Mouse (Mus musculus) inflammation-experienced regulatory T-cells, adult 6 months (primary cell): ENCODE measurements around the gene Foxo1. TPM values are rescaled to one million over a fixed set of nuclear protein-coding genes. Genes with fewer than 3 reads are reported as not detected.

Experiments
- ATAC-seq: one replicate; pipeline ENCODE4 v1.8.0; 2017
- polyA plus RNA-seq, 3 experiments: library from polyadenylated mRNA; unstranded; fragments of 100-300 nt; shearing (Covaris generic); gene quantifications; one replicate each; pipeline ENCODE4 v1.2.1; 2017

The Foxo1 gene
- polyA plus RNA-seq, result 10 to 100 TPM; 16.2 to 33.9 (median 32.4) TPM

DNA sequence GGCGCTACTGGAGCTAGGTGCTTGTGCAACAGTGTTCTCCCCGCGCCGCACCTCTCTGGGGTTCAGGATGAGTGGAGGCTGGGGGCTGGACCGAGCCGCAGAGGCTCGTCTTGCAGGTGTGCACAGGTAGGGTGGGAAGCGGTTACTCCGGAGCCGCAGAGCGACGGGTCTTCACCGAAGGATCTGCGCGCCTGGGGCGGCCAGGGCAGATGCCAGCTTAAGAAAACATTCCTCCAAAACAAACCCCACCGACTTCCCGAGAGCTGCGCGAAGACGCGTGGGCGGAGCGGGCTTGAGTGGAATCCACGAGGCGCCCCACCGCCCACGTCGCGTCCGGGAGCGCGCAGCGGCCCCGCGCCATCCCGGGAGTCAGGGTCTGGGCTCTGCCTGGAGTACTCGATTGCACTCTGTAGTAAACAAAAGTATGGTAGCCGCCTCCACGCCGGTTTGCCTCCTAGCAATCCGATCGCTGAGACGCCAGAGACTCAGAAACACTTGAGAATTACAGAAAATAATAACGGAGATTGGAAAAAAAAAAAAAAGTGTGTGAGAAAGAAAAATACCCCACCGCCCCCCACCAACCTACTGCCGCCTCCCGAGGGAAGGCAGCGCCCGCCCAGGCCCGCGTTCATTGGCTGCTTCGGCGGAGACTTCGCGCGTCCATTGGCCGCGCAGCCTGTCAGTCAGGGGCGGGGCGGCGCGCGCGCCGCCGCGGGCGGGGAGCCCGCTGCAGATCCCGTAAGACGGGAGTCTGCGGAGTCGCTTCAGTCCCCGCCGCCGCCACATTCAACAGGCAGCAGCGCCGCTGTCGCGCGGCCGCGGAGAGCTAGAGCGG is at the start of gene Foxo1:
TSS of gene Foxo1 (plus strand) at position 685 of the 835 bp plus-strand sequence.
- peak; percentile 70 for ATAC-seq

DNA sequence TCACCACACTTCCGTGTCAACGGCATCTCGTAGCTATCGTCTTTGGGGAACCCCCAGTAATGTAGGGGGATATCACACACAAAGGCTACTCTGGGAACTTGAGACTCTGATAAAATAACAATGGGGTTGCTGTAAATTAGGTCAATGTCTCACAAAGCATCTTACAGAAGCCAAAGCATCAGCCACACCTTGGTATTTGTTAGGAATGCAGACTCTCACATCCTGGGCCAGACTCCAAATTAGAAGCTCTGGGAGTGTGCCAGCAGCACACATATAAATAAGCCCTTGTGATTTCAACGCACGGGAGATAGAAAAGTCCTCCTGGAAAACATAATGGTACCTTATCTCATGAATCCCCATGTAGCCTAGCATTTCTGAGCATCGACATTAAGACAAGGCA is 49.3 kb upstream of the Foxo1 start:
- ATAC-seq, result no peak

GRCm38 (mm10) chr3:52221082-52221481 is 47.1 kb upstream of the Foxo1 start:
- ATAC-seq, result no peak

DNA sequence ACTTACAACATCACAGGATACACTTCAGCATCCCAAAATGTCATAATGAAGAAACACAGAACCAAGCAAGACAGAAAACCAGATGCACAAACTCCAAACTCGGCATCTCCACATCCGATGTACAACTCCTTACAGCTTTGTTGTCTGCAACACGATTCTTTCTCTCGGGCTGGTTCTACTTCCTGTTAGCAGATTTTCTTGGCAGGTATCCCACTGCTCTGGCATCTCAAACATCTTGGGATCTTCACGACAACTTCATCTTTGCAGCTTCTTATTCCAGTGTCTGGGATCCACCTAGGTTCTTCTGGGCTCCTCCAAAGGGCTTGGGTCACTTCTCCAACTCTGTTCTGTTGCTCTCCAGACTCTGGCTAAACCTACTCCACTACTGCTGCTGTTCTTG is 46.2 kb upstream of the Foxo1 start:
- ATAC-seq, result no peak

GRCm38 (mm10) chr3:52236488-52236887 is 31.6 kb upstream of the Foxo1 start:
- ATAC-seq, result no peak

- no peak for ATAC-seq
These were observed 31.0 kb upstream of the Foxo1 start for GRCm38 (mm10) chr3:52237136-52237535.

DNA sequence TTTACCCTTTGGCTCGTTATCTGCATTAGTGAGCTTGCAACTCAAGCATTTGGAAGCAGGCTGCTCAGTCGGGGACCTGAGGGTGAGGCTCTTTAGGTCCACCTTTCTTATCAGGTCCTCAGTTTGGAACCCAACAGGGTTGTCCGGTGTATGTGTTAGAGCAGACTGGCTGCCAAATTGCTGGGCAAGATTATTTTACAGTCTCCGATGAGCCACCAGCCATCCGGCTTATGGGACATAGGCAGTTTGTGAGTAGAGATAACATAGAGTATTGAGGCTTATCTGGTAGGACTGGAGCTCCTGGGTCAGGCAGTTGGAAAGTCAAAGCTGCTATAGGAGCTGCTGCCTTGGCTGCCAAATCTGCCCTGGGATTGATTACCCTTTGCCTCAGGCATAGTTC is 27.1 kb upstream of the Foxo1 start:
- no peak for ATAC-seq

DNA sequence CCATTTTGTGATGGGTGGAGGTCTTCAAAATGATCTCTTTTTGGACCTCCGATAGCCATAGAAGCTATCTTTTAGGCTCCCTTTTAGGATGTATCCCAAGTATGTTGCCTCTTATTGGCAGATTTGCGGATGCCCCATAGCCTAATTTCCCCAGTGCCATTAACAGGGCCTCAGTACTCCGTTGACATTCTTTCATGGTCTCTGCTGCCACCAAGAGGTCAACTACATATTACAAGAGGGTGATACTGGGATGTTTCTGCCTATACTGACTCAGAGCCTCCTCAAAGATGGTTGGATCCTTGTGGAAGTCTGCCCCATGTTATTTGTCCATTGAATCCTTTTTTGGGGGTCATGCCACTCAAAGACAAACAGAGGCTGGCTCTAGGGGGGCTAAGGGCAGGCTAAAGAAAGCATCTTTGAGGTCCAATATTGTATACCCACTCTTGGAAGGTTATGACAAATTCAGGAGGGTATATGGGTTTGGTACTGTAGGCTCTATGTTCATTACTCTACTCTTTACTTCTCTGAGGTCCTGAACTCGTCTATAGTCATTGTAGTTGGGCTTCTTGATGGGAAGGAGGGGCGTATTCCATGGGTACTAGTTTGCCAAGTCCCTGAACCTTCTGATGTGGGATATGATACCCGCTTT is 25.6 kb upstream of the Foxo1 start:
- ATAC-seq, result peak; percentile 87

GRCm38 (mm10) chr3:52243271-52244021 is 24.7 kb upstream of the Foxo1 start:
- ATAC-seq, result peak; percentile 46

DNA sequence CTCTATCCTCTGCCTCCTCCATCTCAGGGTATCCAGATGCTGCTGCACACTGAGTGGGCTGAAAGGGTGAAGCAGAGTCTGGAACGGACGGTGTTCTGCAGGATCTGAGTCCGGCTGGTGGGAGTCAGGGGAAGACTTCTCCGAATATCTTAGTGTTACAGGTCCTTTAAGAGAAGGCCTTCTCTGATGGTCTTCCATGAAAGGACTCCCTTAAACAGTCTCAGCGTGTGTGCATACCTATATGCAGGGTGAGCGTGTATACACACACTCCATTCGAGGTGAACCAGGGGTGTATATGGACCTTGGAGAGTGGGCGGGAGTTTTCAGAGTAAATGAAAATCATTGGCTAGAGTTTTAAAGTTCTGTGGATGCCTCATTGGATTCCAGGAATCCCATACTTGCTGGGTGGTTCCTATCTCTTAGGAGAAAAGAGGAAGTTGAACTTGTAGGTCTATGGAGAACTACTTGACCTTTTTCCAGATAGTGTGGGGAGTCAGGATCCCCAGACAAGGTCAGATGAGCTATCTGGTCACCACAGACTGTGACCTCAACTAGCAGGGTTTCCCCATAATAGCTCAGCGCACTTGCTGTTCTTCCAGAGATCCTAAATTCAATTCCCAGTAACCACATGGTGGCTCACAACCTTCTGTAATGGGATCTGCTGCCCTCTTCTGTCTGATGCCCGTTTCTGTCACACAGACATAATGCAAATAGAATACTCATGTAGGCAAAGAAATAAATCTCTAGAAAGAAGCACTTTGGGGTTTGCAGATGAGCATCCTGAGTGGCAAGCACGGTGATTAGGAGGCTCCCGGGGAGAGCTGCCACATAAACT is 21.9 kb upstream of the Foxo1 start:
- ATAC-seq, result no peak

DNA sequence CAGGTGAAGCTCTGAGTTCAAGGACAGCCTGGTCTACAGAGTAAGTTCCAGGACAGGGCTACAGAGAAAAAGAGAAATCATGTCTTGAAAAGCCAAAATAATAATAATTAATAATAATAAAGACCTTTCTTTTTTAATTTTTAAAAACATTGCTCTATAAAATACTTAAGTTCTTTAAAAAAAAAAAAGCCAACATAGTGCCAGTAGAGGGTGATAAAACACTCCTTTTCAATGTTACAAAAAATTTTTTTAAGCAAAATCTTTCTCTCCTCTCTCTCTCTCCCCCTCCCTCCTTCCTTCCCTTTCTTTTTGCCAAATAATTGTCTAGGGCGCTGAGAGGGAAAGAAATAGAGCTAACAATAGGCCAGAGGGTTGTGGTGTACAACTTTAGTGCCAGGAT is 17.0 kb upstream of the Foxo1 start:
- ATAC-seq, result no peak

DNA sequence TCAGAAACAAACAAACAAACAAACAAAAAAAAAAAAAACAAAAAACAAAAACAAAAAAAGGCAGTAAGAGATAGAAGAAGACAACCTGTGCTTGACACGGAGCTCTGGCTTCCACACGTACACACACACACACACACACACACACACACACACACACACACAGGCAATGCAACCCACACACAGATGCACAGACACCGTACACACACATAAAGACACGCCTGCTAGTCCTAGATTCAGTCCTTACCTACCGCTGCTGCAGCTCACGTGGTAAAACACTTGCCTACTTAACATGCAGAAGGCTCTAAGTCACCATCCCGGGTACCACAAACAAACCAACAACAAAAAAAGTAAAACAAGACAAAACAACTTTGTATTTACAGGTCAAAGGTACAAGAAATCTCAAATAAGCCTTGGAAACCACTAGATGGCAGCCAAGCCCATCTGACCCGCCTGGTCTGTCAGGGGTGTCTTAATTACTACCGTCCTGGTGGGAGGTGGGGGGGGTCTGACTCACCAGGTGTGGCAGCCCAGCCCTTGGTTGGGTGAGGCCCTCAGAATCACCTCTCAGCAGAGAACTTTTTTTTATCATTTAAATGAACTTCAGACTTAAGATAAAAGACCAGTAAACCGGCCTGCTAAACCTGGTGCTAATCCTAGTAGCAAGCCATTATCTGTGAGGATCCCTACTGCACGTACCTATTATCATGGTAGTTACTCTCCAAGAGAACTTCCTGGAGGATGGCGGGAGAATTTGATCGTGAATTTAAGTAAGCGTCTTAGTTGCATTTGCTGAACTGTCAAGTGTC is 14.3 kb upstream of the Foxo1 start:
- no peak for ATAC-seq

GRCm38 (mm10) chr3:52254496-52254895 is 13.6 kb upstream of the Foxo1 start:
- ATAC-seq, result no peak

DNA sequence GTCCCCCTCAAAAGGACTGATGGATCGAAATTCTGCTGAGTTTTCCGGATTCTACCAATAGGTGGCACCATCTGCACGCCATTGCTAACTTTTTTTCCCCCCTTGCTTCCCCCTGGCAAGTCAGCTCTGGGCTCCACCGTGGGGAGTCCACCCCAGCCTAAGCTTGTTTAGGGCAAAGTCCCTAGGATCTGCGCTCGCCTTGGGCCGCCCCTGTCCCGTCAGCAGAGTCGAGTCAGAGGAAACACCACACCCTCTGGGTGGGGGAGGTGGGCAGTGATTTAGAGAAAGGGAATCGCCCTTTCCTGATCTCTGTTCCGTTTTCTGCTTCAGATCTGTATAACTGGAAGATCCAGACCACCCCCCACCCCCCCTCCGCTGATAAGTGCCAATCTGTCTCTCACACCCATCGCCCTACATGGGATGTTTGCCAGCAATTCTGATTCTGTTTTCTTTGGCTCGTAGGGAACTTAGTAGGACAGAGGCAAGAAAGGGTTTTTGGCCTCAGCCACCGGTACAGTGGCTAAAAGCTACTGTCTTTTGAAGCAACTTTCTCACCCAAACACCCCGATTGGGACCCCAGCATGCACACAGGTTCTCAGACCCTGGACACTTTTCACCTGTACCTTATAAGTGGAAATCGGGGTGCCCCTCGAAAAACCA is 10.2 kb upstream of the Foxo1 start:
- peak; percentile 38 for ATAC-seq

DNA sequence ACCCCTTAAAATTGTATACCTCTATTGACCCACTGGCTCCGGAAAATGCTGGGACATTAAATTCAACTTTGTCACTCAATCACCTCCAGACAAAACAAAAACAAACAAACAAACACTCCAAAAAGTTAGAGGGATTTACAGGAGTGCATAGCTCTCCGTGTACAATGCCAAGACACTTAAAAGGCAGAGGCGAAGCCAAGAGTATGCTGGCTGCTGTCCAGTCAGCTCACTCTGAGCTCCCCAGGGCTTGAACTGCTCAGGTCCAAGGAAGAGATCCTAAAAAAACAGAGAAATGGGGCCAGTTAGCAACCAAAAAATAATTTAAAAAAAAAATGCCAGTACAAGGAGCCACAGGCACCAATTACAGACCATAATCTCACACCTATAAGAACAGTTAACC is 9.6 kb upstream of the Foxo1 start:
- no peak for ATAC-seq

DNA sequence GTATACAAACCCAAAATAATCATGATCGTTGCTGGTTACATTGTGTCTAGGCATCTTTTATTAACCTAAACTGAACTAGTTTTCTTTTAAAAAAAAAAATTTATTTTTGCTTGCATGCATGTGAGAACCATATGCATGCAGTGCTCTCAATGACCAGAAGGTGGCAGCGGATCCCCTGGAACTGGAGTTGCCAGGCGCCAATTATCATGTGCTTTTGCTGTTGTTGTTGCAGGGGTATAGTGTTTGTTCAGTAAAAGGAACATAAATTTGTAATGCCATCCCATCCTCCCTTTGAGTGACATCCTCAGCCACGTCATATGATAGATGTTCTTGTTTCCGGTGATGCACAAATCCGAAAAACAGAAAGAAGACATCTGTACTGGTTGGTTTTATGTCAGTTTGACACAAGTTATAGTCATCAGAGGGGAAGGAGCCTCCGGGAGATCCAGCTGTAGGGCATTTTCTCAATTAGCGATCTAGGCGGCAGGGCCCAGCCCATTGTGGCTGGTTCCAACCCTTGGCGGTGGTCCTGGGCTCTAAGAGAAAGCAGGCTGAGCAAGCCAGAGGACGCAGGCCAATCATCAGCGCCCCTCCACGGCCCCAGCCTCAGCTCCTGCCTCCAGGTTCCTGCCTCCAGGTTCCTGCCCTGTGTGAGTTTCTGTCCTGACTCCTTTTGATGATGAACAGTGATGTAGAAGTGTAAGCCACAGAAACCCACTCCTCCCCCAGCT is 5.5 kb upstream of the Foxo1 start:
- ATAC-seq, result peak; percentile 70

DNA sequence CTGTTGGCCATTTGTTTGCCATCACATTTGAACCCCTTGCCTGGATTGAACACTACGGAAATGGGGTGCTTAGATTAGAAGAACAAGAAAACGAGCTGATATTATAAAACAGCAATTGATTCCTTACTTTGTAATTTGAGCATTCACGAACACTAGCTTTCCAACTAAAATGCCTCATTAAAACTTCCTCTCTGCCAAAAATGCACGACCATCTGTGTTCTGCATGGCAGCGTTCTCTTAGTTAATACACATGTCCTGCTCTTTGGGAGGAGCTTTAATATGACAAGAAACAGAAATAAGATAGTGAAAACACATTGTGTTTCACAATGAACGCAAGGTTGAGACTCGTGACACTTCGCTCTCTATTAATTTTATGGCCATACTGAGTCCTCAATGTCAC is 3.8 kb upstream of the Foxo1 start:
- no peak for ATAC-seq

GRCm38 (mm10) chr3:52266606-52267160 is 1.5 kb upstream of the Foxo1 start:
- ATAC-seq, result no peak

DNA sequence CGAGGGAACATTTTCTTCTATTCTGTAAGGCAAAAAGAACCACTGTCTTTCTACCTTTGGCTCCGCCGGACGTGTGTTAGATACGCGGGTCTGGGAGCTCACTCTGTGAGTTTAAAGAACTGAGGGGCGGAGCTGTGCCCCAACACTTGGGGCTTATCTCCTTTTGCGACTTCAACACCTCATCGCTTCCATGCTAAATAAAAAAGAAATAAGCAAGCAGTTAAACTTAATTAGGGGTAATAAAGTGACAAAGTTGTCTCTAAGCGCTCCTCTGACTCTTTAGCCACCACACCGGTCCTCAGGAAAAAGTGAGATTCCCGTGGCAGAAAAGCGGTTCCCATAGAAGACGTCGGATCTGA is 864 bp upstream of the Foxo1 start:
- no peak for ATAC-seq

DNA sequence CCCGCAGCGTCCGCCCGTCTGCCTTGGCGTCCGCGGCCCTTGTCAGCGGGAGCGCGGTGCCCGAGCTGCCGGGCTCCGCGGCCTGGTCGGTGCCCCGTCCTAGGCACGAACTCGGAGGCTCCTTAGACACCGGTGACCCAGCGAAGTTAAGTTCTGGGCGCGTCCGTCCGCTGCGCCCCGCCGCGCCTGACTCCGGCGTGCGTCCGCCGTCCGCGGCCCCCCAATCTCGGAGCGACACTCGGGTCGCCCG is 276 bp downstream of the Foxo1 start:
- peak; percentile 1 for ATAC-seq
